In genomic region chr13:44222335-44222734, GRCm38 (mm10) we compare ENCODE assay signal across 9 mouse cellular contexts.
DNase-seq lines count a peak whose midpoint lies in the region; ATAC-seq and TF ChIP-seq lines count a peak whose summit lies in the region.
"Had no signal": no experiment of that assay in that cellular context is flagged by ENCODE, and none has a peak within 500 bp of the region (broad histone marks: within the 10 kb centered on the region; RNA-seq: fewer than 3 reads in every experiment).

No protein-coding gene starts in this region.

- H3K4me1 ChIP-seq in hindbrain, postnatal 0 days (ENCODE audit: insufficient read depth, low read length): peaks cover under 1% of the 10 kb centered on the region; the same call in 1 of the 2 replicates
- H3K4me1 ChIP-seq in hindbrain, embryonic 14.5 days (replicated peaks; ENCODE audit: control insufficient read depth, insufficient read depth, low read length): no peaks in the 10 kb centered on the region
- no peaks in the 10 kb centered on the region for H3K4me1 ChIP-seq in midbrain, postnatal 0 days (ENCODE audit: insufficient read depth, low read length)
- no peaks in the 10 kb centered on the region for H3K4me1 ChIP-seq in forebrain, postnatal 0 days (ENCODE audit: insufficient read depth)

- DNase-seq in hindbrain, postnatal 0 days (ENCODE audit: low spot score): peak; percentile 39
- no peak for DNase-seq in hindbrain, embryonic 14.5 days (ENCODE audit: low spot score)
- DNase-seq in brain, embryonic 14.5 days (ENCODE audit: low read depth): peak; percentile 29
- DNase-seq in gastrocnemius, adult 2 months: peak; percentile 77
- peak; percentile 62 for DNase-seq in heart, postnatal 4 days
- no peak for DNase-seq in midbrain, postnatal 0 days (ENCODE audit: low spot score)
- DNase-seq in B cell, adult 2 months: no peak
- no peak for DNase-seq in forebrain, postnatal 0 days

- no peak overlapping the region for H3K4me2 ChIP-seq in hindbrain, postnatal 0 days (ENCODE audit: low read depth, low read length)
- no peak overlapping the region for H3K4me2 ChIP-seq in hindbrain, embryonic 14.5 days (replicated peaks)
- H3K4me2 ChIP-seq in midbrain, postnatal 0 days (ENCODE audit: low read depth, low read length, poor library complexity, severe bottlenecking): no peak overlapping the region
- H3K4me2 ChIP-seq in forebrain, postnatal 0 days (ENCODE audit: low read depth): no peak overlapping the region
- H3K4me2 ChIP-seq: neural tube, embryonic 12.5 days had no signal

- TF ChIP-seq POLR2A in brain, embryonic 14.5 days (IDR thresholded peaks at IDR 0.05; ENCODE audit: borderline replicate concordance, extremely low read depth, insufficient read depth, insufficient read length, poor library complexity, severe bottlenecking): no peak

- no peak overlapping the region for H3K4me3 ChIP-seq in hindbrain, postnatal 0 days (ENCODE audit: low read length)
- no peak overlapping the region for H3K4me3 ChIP-seq in hindbrain, embryonic 14.5 days (replicated peaks; ENCODE audit: low read length)
- no peak overlapping the region for H3K4me3 ChIP-seq in gastrocnemius, adult 2 months
- H3K4me3 ChIP-seq in midbrain, postnatal 0 days (ENCODE audit: low read depth, low read length): no peak overlapping the region
- no peak overlapping the region for H3K4me3 ChIP-seq in forebrain, postnatal 0 days (ENCODE audit: low read depth, low read length)
- H3K4me3 ChIP-seq: neural tube, embryonic 12.5 days had no signal

- no peaks in the 10 kb centered on the region for H3K27me3 ChIP-seq in hindbrain, postnatal 0 days (ENCODE audit: insufficient read depth, low read length)
- no peaks in the 10 kb centered on the region for H3K27me3 ChIP-seq in hindbrain, embryonic 14.5 days (ENCODE audit: control insufficient read depth, insufficient read depth, low read length)
- H3K27me3 ChIP-seq in midbrain, postnatal 0 days (ENCODE audit: insufficient read depth, low read length): no peaks in the 10 kb centered on the region
- no peaks in the 10 kb centered on the region for H3K27me3 ChIP-seq in forebrain, postnatal 0 days (ENCODE audit: insufficient read depth, low read length)

- no peak overlapping the region for H3K9ac ChIP-seq in hindbrain, postnatal 0 days (replicated peaks; ENCODE audit: low read length)
- no peak overlapping the region for H3K9ac ChIP-seq in hindbrain, embryonic 14.5 days
- H3K9ac ChIP-seq in midbrain, postnatal 0 days (replicated peaks; ENCODE audit: low read length, poor library complexity, severe bottlenecking): no peak overlapping the region
- H3K9ac ChIP-seq in forebrain, postnatal 0 days: no peak overlapping the region
- H3K9ac ChIP-seq: neural tube, embryonic 12.5 days had no signal

- TF ChIP-seq CTCF in hindbrain, postnatal 0 days (IDR thresholded peaks at IDR 0.05; ENCODE audit: low read depth): no peak
- TF ChIP-seq CTCF in brain, embryonic 14.5 days (IDR thresholded peaks at IDR 0.05; ENCODE audit: borderline replicate concordance, extremely low read depth, insufficient read depth, insufficient read length): no peak
- TF ChIP-seq CTCF in gastrocnemius, adult 2 months (IDR thresholded peaks at IDR 0.05): no peak
- no peak for TF ChIP-seq CTCF in midbrain, postnatal 0 days (IDR thresholded peaks at IDR 0.05)
- no peak for TF ChIP-seq CTCF in forebrain, postnatal 0 days (IDR thresholded peaks at IDR 0.05; ENCODE audit: low read depth)

- H3K9me3 ChIP-seq in hindbrain, postnatal 0 days (ENCODE audit: low read length): no peaks in the 10 kb centered on the region; the same call in 1 of the 2 replicates
- no peaks in the 10 kb centered on the region for H3K9me3 ChIP-seq in hindbrain, embryonic 14.5 days (ENCODE audit: control insufficient read depth, low read length)
- no peaks in the 10 kb centered on the region for H3K9me3 ChIP-seq in midbrain, postnatal 0 days (ENCODE audit: low read length)
- no peaks in the 10 kb centered on the region for H3K9me3 ChIP-seq in forebrain, postnatal 0 days (ENCODE audit: low read length)
- H3K9me3 ChIP-seq: neural tube, embryonic 12.5 days had no signal

- 0 out of 2 replicates have a peak, but pooled peaks have one; percentile 58 for ATAC-seq in hindbrain, postnatal 0 days
- ATAC-seq in hindbrain, embryonic 14.5 days (ENCODE audit: low FRiP score): no peak
- no peak for ATAC-seq in midbrain, postnatal 0 days (ENCODE audit: low FRiP score)
- no peak for ATAC-seq in forebrain, postnatal 0 days

- intact Hi-C loops in gastrocnemius, adult 2 months (cut with DNase I): loop anchor here (5.0 to 10.0 kb wide), 2 partner anchors 322 to 360 kb away; no protein-coding TSS in a partner anchor

- H3K36me3 ChIP-seq in hindbrain, postnatal 0 days (ENCODE audit: insufficient read depth, low read length): no peaks in the 10 kb centered on the region
- no peaks in the 10 kb centered on the region for H3K36me3 ChIP-seq in hindbrain, embryonic 14.5 days (replicated peaks; ENCODE audit: control insufficient read depth, insufficient read depth)
- no peaks in the 10 kb centered on the region for H3K36me3 ChIP-seq in midbrain, postnatal 0 days (ENCODE audit: insufficient read depth, low read length)
- no peaks in the 10 kb centered on the region for H3K36me3 ChIP-seq in forebrain, postnatal 0 days (ENCODE audit: insufficient read depth)
- H3K36me3 ChIP-seq: neural tube, embryonic 12.5 days had no signal

- no peak overlapping the region for H3K27ac ChIP-seq in hindbrain, postnatal 0 days
- no peak overlapping the region for H3K27ac ChIP-seq in hindbrain, embryonic 14.5 days
- peak overlapping the region; percentile 95 for H3K27ac ChIP-seq in gastrocnemius, adult 2 months
- H3K27ac ChIP-seq in midbrain, postnatal 0 days (ENCODE audit: low read depth, low read length): no peak overlapping the region
- no peak overlapping the region for H3K27ac ChIP-seq in forebrain, postnatal 0 days (ENCODE audit: low read depth, low read length)
- H3K27ac ChIP-seq: neural tube, embryonic 12.5 days had no signal

Comparison
In these comparisons a context has a peak if more than half of its experiments do, and no peak if none do; other contexts are left out.
1. DNase-seq: peak in hindbrain, postnatal 0 days (single experiment), brain, embryonic 14.5 days (single experiment), gastrocnemius, adult 2 months (single experiment) and heart, postnatal 4 days (single experiment); none in hindbrain, embryonic 14.5 days (single experiment), midbrain, postnatal 0 days (single experiment), B cell, adult 2 months (0 of 2) and forebrain, postnatal 0 days (single experiment).